ENCODE assay signal across 10 mouse cellular contexts in genomic region chr3:101598231-101598905, GRCm38 (mm10). TPM values are rescaled to one million over a fixed set of nuclear protein-coding genes. Genes with fewer than 3 reads are reported as not detected.
DNase-seq lines count a peak whose midpoint lies in the region; ATAC-seq and TF ChIP-seq lines count a peak whose summit lies in the region.
"Had no signal": no experiment of that assay in that cellular context is flagged by ENCODE, and none has a peak within 500 bp of the region (broad histone marks: within the 10 kb centered on the region; RNA-seq: fewer than 3 reads in every experiment).

No protein-coding gene starts in this region.

- H3K4me3 ChIP-seq in forebrain, embryonic 11.5 days (ENCODE audit: low read depth, low read length): no peak overlapping the region
- H3K4me3 ChIP-seq in forebrain, embryonic 13.5 days: no peak overlapping the region
- H3K4me3 ChIP-seq in kidney, embryonic 15.5 days (replicated peaks): no peak overlapping the region
- no peak overlapping the region for H3K4me3 ChIP-seq in heart, postnatal 0 days (ENCODE audit: low read depth, low read length)

- no peaks in the 10 kb centered on the region for H3K27me3 ChIP-seq in forebrain, embryonic 11.5 days (ENCODE audit: control insufficient read depth, insufficient read depth, low read length)
- H3K27me3 ChIP-seq in forebrain, embryonic 13.5 days: no peaks in the 10 kb centered on the region
- H3K27me3 ChIP-seq in kidney, embryonic 15.5 days: no peaks in the 10 kb centered on the region
- H3K27me3 ChIP-seq in heart, postnatal 0 days (ENCODE audit: control insufficient read depth, insufficient read depth, low read length): no peaks in the 10 kb centered on the region

- H3K9me3 ChIP-seq in forebrain, embryonic 11.5 days (ENCODE audit: control insufficient read depth, low read length): no peaks in the 10 kb centered on the region
- no peaks in the 10 kb centered on the region for H3K9me3 ChIP-seq in forebrain, embryonic 13.5 days (replicated peaks)
- H3K9me3 ChIP-seq in kidney, embryonic 15.5 days (replicated peaks): no peaks in the 10 kb centered on the region
- H3K9me3 ChIP-seq in heart, postnatal 0 days (replicated peaks; ENCODE audit: control insufficient read depth, low read length): no peaks in the 10 kb centered on the region

- H3K9ac ChIP-seq in forebrain, embryonic 11.5 days (ENCODE audit: low read length): no peak overlapping the region
- no peak overlapping the region for H3K9ac ChIP-seq in forebrain, embryonic 13.5 days
- H3K9ac ChIP-seq in kidney, embryonic 15.5 days: no peak overlapping the region
- H3K9ac ChIP-seq in heart, postnatal 0 days (replicated peaks; ENCODE audit: low read depth, low read length): peak overlapping the region; percentile 36

- no peak for TF ChIP-seq EP300 in heart, postnatal 0 days (IDR thresholded peaks at IDR 0.05; ENCODE audit: low read depth)

- H3K4me2 ChIP-seq in forebrain, embryonic 11.5 days (ENCODE audit: low read depth, low read length, severe bottlenecking): no peak overlapping the region
- no peak overlapping the region for H3K4me2 ChIP-seq in forebrain, embryonic 13.5 days
- no peak overlapping the region; the same call in 1 of the 2 replicates for H3K4me2 ChIP-seq in kidney, embryonic 15.5 days
- H3K4me2 ChIP-seq in heart, postnatal 0 days (ENCODE audit: low read depth, low read length): peak overlapping the region; percentile 85

- ATAC-seq in forebrain, embryonic 11.5 days (replicated peaks; ENCODE audit: low FRiP score): no peak
- ATAC-seq in forebrain, embryonic 13.5 days: no peak
- ATAC-seq in kidney, embryonic 15.5 days (replicated peaks; ENCODE audit: low FRiP score): no peak
- no peak for ATAC-seq in heart, postnatal 0 days (ENCODE audit: insufficient read depth, low read depth)

- no peak for TF ChIP-seq CTCF in heart, postnatal 0 days (IDR thresholded peaks at IDR 0.05; ENCODE audit: low read depth)

- 74% methylated on average over 4 of the region's 4 CpGs for WGBS in forebrain, embryonic 11.5 days
- 63% methylated on average over 4 of the region's 4 CpGs for WGBS in forebrain, embryonic 13.5 days
- WGBS in kidney, embryonic 15.5 days: 71% methylated on average over 4 of the region's 4 CpGs
- WGBS in heart, postnatal 0 days: 34% methylated on average over 4 of the region's 4 CpGs

- DNase-seq in forebrain, embryonic 11.5 days (ENCODE audit: low spot score): peak; percentile 42
- no peak for DNase-seq in kidney, adult 8-10 months
- peak; percentile 59 for DNase-seq in Muller cell, postnatal 12 days (ENCODE audit: inconsistent ontology term)
- DNase-seq in heart, postnatal 0 days (ENCODE audit: low spot score): no peak
- no peak for DNase-seq in ovary, postnatal 36 days (ENCODE audit: low spot score)
- DNase-seq in embryo, embryonic 11 days: no peak
- DNase-seq: B cell, adult 2 months; left cerebral cortex, postnatal 4 days had no signal

- H3K36me3 ChIP-seq in forebrain, embryonic 11.5 days (ENCODE audit: control insufficient read depth, insufficient read depth, low read length): no peaks in the 10 kb centered on the region
- peaks cover 14% of the 10 kb centered on the region for H3K36me3 ChIP-seq in forebrain, embryonic 13.5 days (ENCODE audit: poor library complexity, severe bottlenecking)
- peaks cover 25% of the 10 kb centered on the region for H3K36me3 ChIP-seq in kidney, embryonic 15.5 days
- H3K36me3 ChIP-seq in heart, postnatal 0 days (replicated peaks; ENCODE audit: control insufficient read depth, insufficient read depth, low read length): peaks cover 18% of the 10 kb centered on the region

- H3K27ac ChIP-seq in forebrain, embryonic 11.5 days (ENCODE audit: low read depth, low read length): no peak overlapping the region
- H3K27ac ChIP-seq in forebrain, embryonic 13.5 days: no peak overlapping the region
- 0 out of 2 replicates have a peak overlapping the region, but pooled peaks have one; percentile 5 for H3K27ac ChIP-seq in kidney, embryonic 15.5 days
- peak overlapping the region; percentile 100 for H3K27ac ChIP-seq in heart, postnatal 0 days (ENCODE audit: low read depth)

- peaks cover 32% of the 10 kb centered on the region for H3K4me1 ChIP-seq in forebrain, embryonic 11.5 days (replicated peaks; ENCODE audit: control insufficient read depth, insufficient read depth, low read length)
- H3K4me1 ChIP-seq in forebrain, embryonic 13.5 days: peaks cover 83% of the 10 kb centered on the region
- peaks cover 82% of the 10 kb centered on the region for H3K4me1 ChIP-seq in kidney, embryonic 15.5 days
- H3K4me1 ChIP-seq in heart, postnatal 0 days (ENCODE audit: control insufficient read depth, insufficient read depth): peaks cover 60% of the 10 kb centered on the region

RNA-seq across cellular contexts. Expression of gene Atp1a1, which starts 6.1 kb away (rescaled TPM):
- 121 and 122 TPM in 2 replicates for polyA plus RNA-seq in forebrain, embryonic 11.5 days (2014; fragmentation: Nextera tagmentation; extraction: Ambion mirVana)
- polyA plus RNA-seq in forebrain, embryonic 13.5 days (2015; fragmentation: Nextera tagmentation; extraction: Ambion mirVana): 32.5 and 34.0 TPM in 2 replicates
- 220 and 247 TPM in 2 replicates for polyA plus RNA-seq in kidney, embryonic 15.5 days (2015; fragmentation: Nextera tagmentation; extraction: Ambion mirVana)
- 914 and 1,212 TPM in 2 replicates for total RNA-seq in heart, postnatal 0 days (2014; rRNA removed; ENCODE audit: low replicate concordance)
- 227 and 257 TPM in 2 replicates for polyA plus RNA-seq in heart, postnatal 0 days (2015; fragmentation: Nextera tagmentation; extraction: Ambion mirVana)

Comparison
In these comparisons a context has a peak if more than half of its experiments do, and no peak if none do; other contexts are left out.
1. DNase-seq: peak in forebrain, embryonic 11.5 days (single experiment) and Muller cell, postnatal 12 days (single experiment); none in kidney, adult 8-10 months (0 of 2), heart, postnatal 0 days (single experiment), ovary, postnatal 36 days (single experiment) and embryo, embryonic 11 days (single experiment).
2. H3K27ac ChIP-seq: peak in kidney, embryonic 15.5 days (single experiment) and heart, postnatal 0 days (single experiment); none in forebrain, embryonic 11.5 days (single experiment) and forebrain, embryonic 13.5 days (single experiment).